Mouse (Mus musculus) thymus, postnatal 0 days (tissue): ENCODE measurements at regions not wholly inside any gene's neighbourhood (a gene's known extent, or its start where the extent isn't known, plus 50 kb on each side); places are given as distances from the start of the nearest gene placed in this dataset.

ENCODE experiments used
- DNase-seq: peaks from one replicate; pipeline ENCODE4 v3.0.0-alpha.2; 2015; ENCODE audit warnings: low spot score

- DNase-seq = no peak
These were observed 61.2 kb upstream of the Cdon start for GRCm38 (mm10) chr9:35359699-35360098.

- no peak for DNase-seq
These were observed 60.5 kb upstream of the Cdon start for GRCm38 (mm10) chr9:35360139-35361100.

- no peak for DNase-seq
These were observed 59.5 kb upstream of the Cdon start for GRCm38 (mm10) chr9:35361432-35361831.

DNA sequence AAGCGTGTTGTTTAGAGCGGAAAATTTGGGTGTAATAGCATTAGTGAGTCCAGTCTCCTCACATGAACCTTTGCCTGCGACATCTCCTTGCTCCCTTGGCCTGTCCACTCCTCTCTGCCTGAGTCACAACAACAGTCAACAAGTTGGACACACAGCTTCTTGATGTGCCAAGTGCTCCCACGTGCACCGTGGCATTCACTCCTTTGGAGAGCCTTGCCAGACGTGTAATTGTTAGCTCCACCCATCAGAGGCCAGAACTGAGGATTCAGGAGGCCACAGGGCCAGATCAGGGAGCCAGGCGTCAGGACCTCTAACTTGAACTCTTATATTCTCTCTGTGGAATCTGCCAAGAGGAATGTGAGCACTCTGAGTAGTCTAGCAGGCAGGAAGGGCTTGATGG, 58.7 kb upstream of the Cdon start:
- no peak for DNase-seq

GRCm38 (mm10) chr9:35363079-35363478, 57.8 kb upstream of the Cdon start:
- no peak for DNase-seq

GRCm38 (mm10) chr9:35363936-35364335, 57.0 kb upstream of the Cdon start:
- DNase-seq = no peak

GRCm38 (mm10) chr9:35365975-35366374, 55.0 kb upstream of the Cdon start:
- no peak for DNase-seq

- DNase-seq = no peak
These were observed 51.9 kb upstream of the Cdon start for GRCm38 (mm10) chr9:35369063-35369462.

DNA sequence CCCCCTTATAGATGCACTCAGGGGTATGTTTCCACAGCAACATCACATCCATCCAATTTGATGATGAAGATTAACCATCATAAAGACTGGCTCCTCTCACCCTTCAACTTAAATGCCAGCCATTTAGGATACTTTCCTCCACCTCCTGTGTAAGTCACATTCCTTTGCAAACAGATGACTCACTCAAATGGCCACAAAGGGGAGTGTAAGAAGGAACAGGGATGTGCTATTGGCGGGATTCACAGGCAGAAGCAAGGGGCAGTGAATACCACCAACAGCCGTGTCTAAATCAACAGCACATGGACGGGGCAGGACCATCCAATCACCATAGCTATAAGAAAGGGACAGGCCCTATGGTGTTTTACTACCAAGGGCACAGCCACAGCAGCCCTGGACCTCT, 50.9 kb upstream of the Cdon start:
- DNase-seq = no peak

DNA sequence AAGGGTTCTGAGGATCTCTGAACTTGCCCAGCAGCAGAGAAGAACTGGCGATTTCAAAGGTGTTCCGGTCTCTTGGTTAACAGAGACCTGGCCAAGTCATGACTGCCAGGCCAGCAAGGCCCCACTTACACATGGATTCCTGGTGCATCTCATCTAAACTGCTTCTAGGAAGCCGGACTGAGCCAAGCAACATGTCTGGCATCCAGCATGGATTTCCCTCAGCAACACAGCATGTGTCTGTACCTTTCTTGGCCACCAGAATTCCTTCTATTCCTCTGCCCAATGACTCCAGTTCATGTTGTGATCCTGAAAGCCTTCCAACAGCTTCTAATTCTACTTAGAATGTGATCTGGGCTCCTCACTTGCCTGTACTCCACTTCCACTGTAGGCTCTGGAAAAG, 50.0 kb upstream of the Cdon start:
- no peak for DNase-seq
